Mouse (Mus musculus) forebrain, postnatal 0 days (tissue): ENCODE results near the gene Dlgap4. TPM values are rescaled to one million over a fixed set of nuclear protein-coding genes. Genes with fewer than 3 reads are reported as not detected.

Experiments
- ATAC-seq: fragments of 200-750 bp; cut with Nextera tagmentation; 2 replicates; pipeline ENCODE4 v1.8.0; 2017; ENCODE audit warnings: mild to moderate bottlenecking, moderate library complexity
- DNase-seq: peaks from one replicate; pipeline ENCODE4 v3.0.0-alpha.2; 2015
- H3K27ac ChIP-seq: fragments of 300-500 bp; sonication (generic); 2 replicates; pipeline ENCODE4 v1.5.1; 2014; ENCODE audit warnings: low read depth, mild to moderate bottlenecking, antibody characterized with exemption, low read length, moderate library complexity, mixed read lengths
- H3K27me3 ChIP-seq: fragments of 300-500 bp; sonication (generic); 2 replicates; pipeline ENCODE4 v1.6.1; 2014; ENCODE audit warnings: mild to moderate bottlenecking, low read length, mixed read lengths; ENCODE audit not compliant: insufficient read depth
- H3K36me3 ChIP-seq: fragments of 300-500 bp; sonication (generic); 2 replicates; pipeline ENCODE4 v1.6.1; 2014; ENCODE audit warnings: mild to moderate bottlenecking, moderate library complexity; ENCODE audit not compliant: insufficient read depth
- H3K4me1 ChIP-seq: fragments of 300-500 bp; sonication (generic); 2 replicates; pipeline ENCODE4 v1.6.1; 2014; ENCODE audit warnings: antibody characterized with exemption; ENCODE audit not compliant: insufficient read depth
- H3K4me2 ChIP-seq: fragments of 300-500 bp; sonication (generic); 2 replicates; pipeline ENCODE4 v1.6.1; 2014; ENCODE audit warnings: low read depth, mild to moderate bottlenecking, moderate library complexity
- H3K4me3 ChIP-seq: fragments of 300-500 bp; sonication (generic); 2 replicates; pipeline ENCODE4 v1.5.1; 2014; ENCODE audit warnings: low read depth, low read length, mixed read lengths
- H3K9ac ChIP-seq: fragments of 300-500 bp; sonication (generic); 2 replicates; pipeline ENCODE4 v1.6.1; 2014; ENCODE audit warnings: mild to moderate bottlenecking
- H3K9me3 ChIP-seq: fragments of 300-500 bp; sonication (generic); 2 replicates; pipeline ENCODE4 v1.6.1; 2016; ENCODE audit warnings: low read length
- CTCF ChIP-seq: sonication (generic); IDR thresholded peaks from 2 replicates; pipeline ENCODE4 v1.5.1; 2016; ENCODE audit warnings: antibody characterized with exemption, control low read depth, low read depth
- WGBS: fragments of 180-500 bp; shearing (Covaris S2); extraction: QIAGEN DNeasy Blood & Tissue Kit; methylation state at CpG from one replicate; pipeline ENCODE4 v1.1.7; 2014; 5-methylcytosine and 5-hydroxymethylcytosine counted together
- polyA plus RNA-seq: library from polyadenylated mRNA; unstranded; fragments of >200 nt; fragmentation: Nextera tagmentation; extraction: Ambion mirVana; gene quantifications from 2 replicates; pipeline ENCODE4 v1.2.1, GENCODE M21; 2015
- total RNA-seq: library from RNA; depleted of rRNA; stranded (reverse); fragments of >200 nt; gene quantifications from 2 replicates; pipeline ENCODE4 v1.2.3, GENCODE M21; 2014

Dlgap4 gene
- total and polyA plus RNA-seq, 2 experiments from 2014 or later: 218 to 354 TPM

GRCm38 (mm10) chr2:156626544-156626943 lies 13.0 kb downstream of the Dlgap4 start:
- H3K4me1 ChIP-seq: no peaks in the 10 kb centered on the region
- no peak overlapping the region for H3K4me2 ChIP-seq
- no peak overlapping the region for H3K9ac ChIP-seq
- no peak for DNase-seq
- no peak overlapping the region for H3K27ac ChIP-seq
- H3K36me3 ChIP-seq: no peaks in the 10 kb centered on the region
- ATAC-seq: no peak
- WGBS: 84% methylated on average over 8 of the region's 8 CpGs
- H3K27me3 ChIP-seq: no peaks in the 10 kb centered on the region
- TF ChIP-seq CTCF: no peak
- H3K4me3 ChIP-seq: no peak overlapping the region
- H3K9me3 ChIP-seq: no peaks in the 10 kb centered on the region

GRCm38 (mm10) chr2:156627917-156628316 lies 14.4 kb downstream of the Dlgap4 start:
- no peaks in the 10 kb centered on the region for H3K9me3 ChIP-seq
- no peaks in the 10 kb centered on the region for H3K27me3 ChIP-seq
- H3K4me2 ChIP-seq: no peak overlapping the region
- H3K27ac ChIP-seq: no peak overlapping the region
- H3K4me1 ChIP-seq: no peaks in the 10 kb centered on the region
- WGBS: 74% methylated on average over 17 of the region's 17 CpGs
- no peaks in the 10 kb centered on the region for H3K36me3 ChIP-seq
- H3K4me3 ChIP-seq: no peak overlapping the region
- TF ChIP-seq CTCF: peak; percentile 19; the same call in 1 of the 2 replicates
- H3K9ac ChIP-seq: no peak overlapping the region
- ATAC-seq: no peak; the same call in 1 of the 2 replicates
- peak; percentile 10 for DNase-seq

DNA sequence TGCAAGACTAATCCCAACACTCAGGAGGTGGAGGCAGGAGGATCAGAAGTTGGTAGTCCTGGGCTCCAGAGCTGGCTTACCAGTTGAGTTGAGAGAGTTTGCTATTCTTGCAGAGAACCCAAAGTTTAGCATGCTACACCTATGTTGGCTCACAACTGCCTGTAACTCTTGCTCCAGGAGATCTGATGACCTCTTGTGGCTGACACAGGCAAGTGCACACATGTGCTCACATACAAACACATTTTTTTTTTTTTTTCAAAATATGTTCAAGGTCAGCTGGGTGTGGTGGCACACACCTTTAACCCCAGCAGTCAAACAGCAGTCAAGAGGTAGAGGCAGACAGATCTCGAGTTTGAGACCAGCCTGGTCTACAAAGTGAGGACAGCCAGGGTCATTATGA lies 16.8 kb downstream of the Dlgap4 start:
- Histone ChIP-seq H3K4me2 (no peak overlapping the region), H3K4me1 (no peaks in the 10 kb centered on the region), H3K36me3 (no peaks in the 10 kb centered on the region), H3K9me3 (no peaks in the 10 kb centered on the region), H3K27ac (no peak overlapping the region), H3K9ac (no peak overlapping the region), H3K27me3 (no peaks in the 10 kb centered on the region), H3K4me3 (no peak overlapping the region)
- ATAC-seq (no peak), DNase-seq (no peak)
- TF ChIP-seq CTCF: peak; percentile 28; the same call in 1 of the 2 replicates
- WGBS: 75% methylated on average over 1 of the region's 1 CpGs

DNA sequence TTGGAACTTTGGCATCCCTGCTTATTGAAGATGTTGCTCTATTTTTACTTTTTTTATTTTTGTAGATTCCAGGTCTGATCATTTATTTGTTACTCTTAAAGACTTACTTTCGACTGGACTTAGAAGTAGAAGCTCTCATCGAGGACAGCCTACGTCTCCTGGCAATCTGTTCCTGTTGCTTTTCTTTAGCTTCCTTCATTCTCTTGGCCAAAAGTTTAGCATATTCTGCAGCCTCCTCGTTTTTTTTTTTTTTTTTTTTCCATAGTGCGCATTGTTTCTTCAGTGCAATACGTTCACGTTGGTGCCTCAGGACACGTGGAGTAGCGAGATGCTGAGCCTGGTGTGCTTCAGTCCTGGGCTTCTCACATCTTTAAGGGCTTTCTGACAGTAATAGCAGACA lies 19.2 kb downstream of the Dlgap4 start:
- H3K9ac ChIP-seq: no peak overlapping the region
- DNase-seq (no peak), ATAC-seq (no peak)
- no peak overlapping the region for H3K27ac ChIP-seq
- no peaks in the 10 kb centered on the region for H3K36me3 ChIP-seq
- 82% methylated on average over 9 of the region's 9 CpGs for whole genome bisulfite sequencing
- no peaks in the 10 kb centered on the region for H3K4me1 ChIP-seq
- H3K9me3 ChIP-seq: no peaks in the 10 kb centered on the region
- no peak for TF ChIP-seq CTCF
- no peaks in the 10 kb centered on the region for H3K27me3 ChIP-seq
- no peak overlapping the region for H3K4me2 ChIP-seq
- H3K4me3 ChIP-seq: no peak overlapping the region

DNA sequence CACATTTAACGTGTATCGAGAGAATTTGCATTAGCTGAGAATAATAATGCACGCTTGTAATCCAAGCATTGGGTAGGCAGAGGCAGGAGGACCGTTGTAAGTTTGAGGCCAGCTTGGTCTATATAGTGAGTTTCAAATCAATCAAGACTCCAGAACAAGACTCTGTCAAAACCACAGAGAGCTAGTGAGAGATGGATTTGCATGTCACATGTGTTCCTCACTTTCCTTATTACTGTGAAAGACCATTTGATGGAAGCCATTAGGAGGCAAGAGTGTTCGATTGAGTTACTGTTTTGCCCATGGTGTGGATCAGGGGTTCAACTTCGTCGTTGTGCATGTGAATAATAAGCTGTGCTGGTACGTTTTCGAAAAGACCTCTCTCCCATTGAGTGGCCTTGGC lies 21.6 kb downstream of the Dlgap4 start:
- Histone ChIP-seq H3K9me3 (no peaks in the 10 kb centered on the region), H3K9ac (no peak overlapping the region), H3K4me2 (no peak overlapping the region), H3K4me1 (no peaks in the 10 kb centered on the region), H3K27ac (no peak overlapping the region), H3K36me3 (no peaks in the 10 kb centered on the region), H3K4me3 (no peak overlapping the region), H3K27me3 (no peaks in the 10 kb centered on the region)
- DNase-seq: no peak
- no peak for ATAC-seq
- no peak for TF ChIP-seq CTCF
- WGBS: 82% methylated on average over 9 of the region's 9 CpGs

DNA sequence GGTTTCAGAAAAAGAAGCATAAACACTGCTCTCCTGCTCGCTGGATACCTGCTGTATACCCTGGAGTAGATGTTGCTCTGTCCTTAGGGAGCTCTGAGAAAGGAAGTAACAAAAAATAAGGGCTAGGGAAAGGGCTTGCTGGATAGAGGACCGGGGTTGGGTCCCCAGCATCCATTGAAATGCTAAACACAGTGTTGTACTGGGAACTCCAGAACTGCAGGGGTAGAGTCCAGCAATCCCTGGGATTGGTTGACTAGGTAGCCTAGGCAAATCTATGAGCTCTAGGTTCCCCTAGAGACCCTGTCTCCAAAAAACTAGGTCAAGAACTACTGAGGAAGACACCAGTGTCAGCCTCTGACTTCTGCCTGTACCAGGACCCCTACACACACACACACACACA lies 27.6 kb downstream of the Dlgap4 start:
- Histone ChIP-seq H3K9ac (no peak overlapping the region), H3K4me3 (no peak overlapping the region), H3K27ac (no peak overlapping the region), H3K4me1 (peaks cover 4% of the 10 kb centered on the region; the same call in 1 of the 2 replicates), H3K36me3 (no peaks in the 10 kb centered on the region), H3K4me2 (no peak overlapping the region), H3K9me3 (no peaks in the 10 kb centered on the region), H3K27me3 (no peaks in the 10 kb centered on the region)
- DNase-seq (no peak), ATAC-seq (no peak)
- no peak for TF ChIP-seq CTCF
- WGBS: 52% methylated on average over 2 of the region's 2 CpGs

DNA sequence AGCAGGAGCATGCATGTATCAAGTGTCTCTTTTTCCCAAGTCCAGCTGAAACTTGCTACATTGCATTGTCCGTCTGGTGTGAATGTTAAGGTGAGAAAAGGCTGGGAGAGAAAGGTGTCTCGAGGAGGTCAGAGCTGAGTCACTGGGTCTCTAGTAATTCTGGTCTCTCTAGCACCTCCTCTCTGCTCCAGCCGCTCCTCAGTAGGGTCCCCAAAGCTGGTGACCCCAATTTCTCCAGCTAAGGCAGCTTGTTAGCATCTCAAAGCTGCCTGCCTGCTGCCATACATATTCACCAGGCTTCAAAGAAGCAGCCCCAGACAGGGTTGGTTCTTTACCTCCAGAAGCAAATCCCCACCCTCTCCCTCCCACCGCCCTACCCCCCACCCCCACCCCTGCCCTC lies 29.4 kb downstream of the Dlgap4 start:
- H3K4me1 ChIP-seq: peaks cover 4% of the 10 kb centered on the region; the same call in 1 of the 2 replicates
- ATAC-seq (no peak), DNase-seq (no peak)
- H3K36me3 ChIP-seq: no peaks in the 10 kb centered on the region
- H3K9ac ChIP-seq: no peak overlapping the region
- H3K4me2 ChIP-seq: no peak overlapping the region
- no peaks in the 10 kb centered on the region for H3K9me3 ChIP-seq
- no peak overlapping the region for H3K4me3 ChIP-seq
- TF ChIP-seq CTCF: no peak
- H3K27ac ChIP-seq: no peak overlapping the region
- WGBS: 30% methylated on average over 4 of the region's 4 CpGs
- no peaks in the 10 kb centered on the region for H3K27me3 ChIP-seq
